Mouse (Mus musculus): ENCODE data around the gene Ppp5c.

- TF ChIP-seq POLR2A (IDR thresholded peaks at IDR 0.05; ENCODE audit: control insufficient read depth, low read depth, low read length) (no peak), CTCF (IDR thresholded peaks at IDR 0.05; ENCODE audit: control insufficient read depth, insufficient read depth, insufficient replicate concordance, low read depth, low read length) (no peak)
Measured at GRCm38 (mm10) chr7:17038018-17038695, 10.4 kb upstream of the Ppp5c start.

Data from testis, adult 2 months (tissue).